Mouse (Mus musculus) inflammation-experienced regulatory T-cells, adult 16 weeks (primary cell): ENCODE results near the gene Padi1. TPM values are rescaled to one million over a fixed set of nuclear protein-coding genes. Genes with fewer than 3 reads are reported as not detected.

Experiments used
- polyA plus RNA-seq: library from polyadenylated mRNA; unstranded; fragments of 100-300 nt; shearing (Covaris generic); gene quantifications from one replicate; pipeline ENCODE4 v1.2.1, GENCODE M21; 2017

The Padi1 gene
- polyA plus RNA-seq: 0.28 TPM

GRCm38 (mm10) chr4:140845666-140846065 lies at the start of gene Padi1:
Padi1 (minus strand) TSS chr4:140845778.

GRCm38 (mm10) chr4:140810458-140811260 lies 34.9 kb downstream of the Padi1 start, which contains the start of gene Padi3:
Padi3 (minus strand) TSS chr4:140810648.

GRCm38 (mm10) chr4:140774025-140774800 lies 71.4 kb downstream of the Padi1 start, which contains the start of gene Padi4:
Padi4 (minus strand) TSS chr4:140774236.

Other genes with a start within 250 kb of the Padi1 start
- gene Arhgef10l, start 179.8 kb downstream of the Padi1 start, polyA plus RNA-seq: 0.24 TPM
- 8.1 TPM for gene Rcc2, start 145.2 kb downstream of the Padi1 start, polyA plus RNA-seq
- gene Padi6, start 103.1 kb downstream of the Padi1 start, polyA plus RNA-seq: not detected
- gene Padi4, start 71.5 kb downstream of the Padi1 start, polyA plus RNA-seq: 2.1 TPM
- gene Padi3, start 35.1 kb downstream of the Padi1 start, polyA plus RNA-seq: not detected
- 18.4 TPM for gene Padi2, start 60.6 kb upstream of the Padi1 start, polyA plus RNA-seq
- gene Sdhb, start 115.4 kb upstream of the Padi1 start, polyA plus RNA-seq: 302 TPM
- gene Atp13a2, start 141.1 kb upstream of the Padi1 start, polyA plus RNA-seq: 12.8 TPM
- not detected for gene Mfap2, start 164.6 kb upstream of the Padi1 start, polyA plus RNA-seq
- 0.65 TPM for gene Crocc, start 214.8 kb upstream of the Padi1 start, polyA plus RNA-seq
- gene Necap2, start 232.6 kb upstream of the Padi1 start, polyA plus RNA-seq: 169 TPM
- not detected for gene Spata21, start 242.6 kb upstream of the Padi1 start, polyA plus RNA-seq